ENCODE assay signal across 11 mouse cellular contexts in genomic region chr7:77441622-77442021, GRCm38 (mm10).
DNase-seq lines count a peak whose midpoint lies in the region; ATAC-seq and TF ChIP-seq lines count a peak whose summit lies in the region.
"Had no signal": no experiment of that assay in that cellular context is flagged by ENCODE, and none has a peak within 500 bp of the region (broad histone marks: within the 10 kb centered on the region; RNA-seq: fewer than 3 reads in every experiment).

No protein-coding gene starts in this region.

- no peak overlapping the region for H3K9ac ChIP-seq in kidney, embryonic 16.5 days (replicated peaks; ENCODE audit: low read length)
- H3K9ac ChIP-seq: embryonic facial prominence, embryonic 15.5 days; limb, embryonic 13.5 days had no signal

- H3K9me3 ChIP-seq in kidney, embryonic 16.5 days (ENCODE audit: low read length) = no peaks in the 10 kb centered on the region
- H3K9me3 ChIP-seq: embryonic facial prominence, embryonic 15.5 days; limb, embryonic 13.5 days had no signal

- no peak for TF ChIP-seq POLR2A in cerebellum, adult 2 months (IDR thresholded peaks at IDR 0.05; ENCODE audit: borderline replicate concordance, insufficient read depth, low read length)
- no peak for TF ChIP-seq POLR2A in kidney, adult 2 months (IDR thresholded peaks at IDR 0.05; ENCODE audit: low read depth, low read length)

- no peak overlapping the region for H3K4me3 ChIP-seq in cerebellum, adult 2 months (replicated peaks; ENCODE audit: insufficient read depth, low read depth, low read length)
- H3K4me3 ChIP-seq in kidney, adult 2 months (ENCODE audit: insufficient read depth, low read depth, low read length) = no peak overlapping the region
- H3K4me3 ChIP-seq in kidney, embryonic 16.5 days (ENCODE audit: low read length) = no peak overlapping the region
- H3K4me3 ChIP-seq: embryonic facial prominence, embryonic 15.5 days; limb, embryonic 13.5 days had no signal

- no peaks in the 10 kb centered on the region for H3K36me3 ChIP-seq in kidney, adult 2 months (ENCODE audit: control insufficient read depth, insufficient read depth, low read length)
- no peaks in the 10 kb centered on the region for H3K36me3 ChIP-seq in kidney, embryonic 16.5 days (ENCODE audit: insufficient read depth, low read length)
- H3K36me3 ChIP-seq: embryonic facial prominence, embryonic 15.5 days; limb, embryonic 13.5 days had no signal

- H3K4me1 ChIP-seq in cerebellum, adult 2 months (ENCODE audit: control insufficient read depth, insufficient read depth, low read length) = peaks cover 3% of the 10 kb centered on the region; the same call in 1 of the 2 replicates
- H3K4me1 ChIP-seq in kidney, adult 2 months (ENCODE audit: control insufficient read depth, insufficient read depth, low read length) = no peaks in the 10 kb centered on the region
- no peaks in the 10 kb centered on the region for H3K4me1 ChIP-seq in kidney, embryonic 16.5 days (ENCODE audit: insufficient read depth, low read length)
- H3K4me1 ChIP-seq: embryonic facial prominence, embryonic 15.5 days; limb, embryonic 13.5 days had no signal

- 66% methylated on average over 2 of the region's 2 CpGs for WGBS in cerebellum, adult 2 months
- 53% methylated on average over 2 of the region's 2 CpGs for WGBS in kidney, adult 2 months
- 70% methylated on average over 2 of the region's 2 CpGs for WGBS in kidney, embryonic 16.5 days

- TF ChIP-seq CTCF in cerebellum, adult 2 months (IDR thresholded peaks at IDR 0.05; ENCODE audit: borderline replicate concordance, insufficient read depth, low read depth, low read length) = no peak
- TF ChIP-seq CTCF in kidney, adult 2 months (conservative IDR thresholded peaks at IDR 0.05; ENCODE audit: insufficient read depth, insufficient read length, low read depth, low read length) = no peak

- H3K4me2 ChIP-seq in kidney, embryonic 16.5 days (replicated peaks; ENCODE audit: low read depth, low read length) = no peak overlapping the region
- H3K4me2 ChIP-seq: embryonic facial prominence, embryonic 15.5 days; limb, embryonic 13.5 days had no signal

- no peak for ATAC-seq in kidney, embryonic 16.5 days (ENCODE audit: low FRiP score, low TSS enrichment)
- ATAC-seq in megakaryocyte-erythroid progenitor cell, adult 5-6 weeks (replicated peaks; ENCODE audit: low FRiP score, low TSS enrichment, poor library complexity, severe bottlenecking) = 0 out of 2 replicates have a peak, but pooled peaks have one; percentile 48

- peak; percentile 31 for DNase-seq in cerebellum, postnatal 14 days
- DNase-seq in cerebellum, adult 2 months = no peak
- DNase-seq in kidney, adult 2 months = peak; percentile 16
- peak; percentile 10 for DNase-seq in retina, embryonic 14.5 days (ENCODE audit: low spot score)
- DNase-seq in retina, postnatal 1 day = no peak
- DNase-seq in frontal cortex, postnatal 14 days (ENCODE audit: low spot score in 2 of 2) = no peak

- H3K27ac ChIP-seq in cerebellum, adult 2 months (ENCODE audit: insufficient read depth, low read length) = no peak overlapping the region
- no peak overlapping the region for H3K27ac ChIP-seq in kidney, adult 2 months (ENCODE audit: insufficient read depth, low read depth, low read length)
- H3K27ac ChIP-seq in kidney, embryonic 16.5 days (ENCODE audit: low read length) = no peak overlapping the region
- H3K27ac ChIP-seq: embryonic facial prominence, embryonic 15.5 days; limb, embryonic 13.5 days; macrophage had no signal

- no peaks in the 10 kb centered on the region for H3K27me3 ChIP-seq in cerebellum, adult 2 months (ENCODE audit: control insufficient read depth, insufficient read depth, low read length)
- no peaks in the 10 kb centered on the region for H3K27me3 ChIP-seq in kidney, adult 2 months (replicated peaks; ENCODE audit: control insufficient read depth, insufficient read depth, low read length)
- no peaks in the 10 kb centered on the region for H3K27me3 ChIP-seq in kidney, embryonic 16.5 days (ENCODE audit: insufficient read depth, low read length)
- H3K27me3 ChIP-seq: embryonic facial prominence, embryonic 15.5 days; limb, embryonic 13.5 days had no signal

Comparison
In these comparisons a context has a peak if more than half of its experiments do, and no peak if none do; other contexts are left out.
1. DNase-seq: peak in cerebellum, postnatal 14 days (2 of 2), kidney, adult 2 months (single experiment) and retina, embryonic 14.5 days (single experiment); none in cerebellum, adult 2 months (0 of 2), retina, postnatal 1 day (single experiment) and frontal cortex, postnatal 14 days (0 of 2).